Mouse (Mus musculus) limb, embryonic 12.5 days (tissue): ENCODE data around the gene Myo1a. TPM values are rescaled to one million over a fixed set of nuclear protein-coding genes. Genes with fewer than 3 reads are reported as not detected.

ENCODE experiments used
- ATAC-seq: fragments of 200-750 bp; cut with Nextera tagmentation; 2 replicates; pipeline ENCODE4 v1.8.0; 2017; ENCODE audit warnings: low read depth, moderate TSS enrichment; ENCODE audit not compliant: insufficient number of reproducible peaks, insufficient read depth, low FRiP score, low TSS enrichment
- H3K27ac ChIP-seq: fragments of 300-500 bp; sonication (generic); 2 replicates; pipeline ENCODE4 v1.5.1; 2016; ENCODE audit warnings: mild to moderate bottlenecking, moderate library complexity
- H3K27me3 ChIP-seq: fragments of 300-500 bp; sonication (generic); 2 replicates; pipeline ENCODE4 v1.6.1; 2016; ENCODE audit warnings: mild to moderate bottlenecking, moderate library complexity
- H3K36me3 ChIP-seq: fragments of 300-500 bp; sonication (generic); 2 replicates; pipeline ENCODE4 v1.6.1; 2016; ENCODE audit warnings: mild to moderate bottlenecking, moderate library complexity
- H3K4me1 ChIP-seq: fragments of 300-500 bp; sonication (generic); replicated peaks from 2 replicates; pipeline ENCODE4 v1.6.1; 2016
- H3K4me2 ChIP-seq: fragments of 300-500 bp; sonication (generic); 2 replicates; pipeline ENCODE4 v1.6.1; 2016; ENCODE audit warnings: mild to moderate bottlenecking, moderate library complexity
- H3K4me3 ChIP-seq: fragments of 300-500 bp; sonication (generic); replicated peaks from 2 replicates; pipeline ENCODE4 v1.5.1; 2016; ENCODE audit warnings: mild to moderate bottlenecking
- H3K9ac ChIP-seq: fragments of 300-500 bp; sonication (generic); replicated peaks from 2 replicates; pipeline ENCODE4 v1.6.1; 2016; ENCODE audit warnings: mild to moderate bottlenecking, moderate library complexity
- H3K9me3 ChIP-seq: fragments of 300-500 bp; sonication (generic); 2 replicates; pipeline ENCODE4 v1.6.1; 2016; ENCODE audit warnings: mild to moderate bottlenecking, moderate library complexity
- WGBS: fragments of 180-500 bp; shearing (Covaris S2); methylation state at CpG from one replicate; pipeline ENCODE4 v1.1.7; 2016; 5-methylcytosine and 5-hydroxymethylcytosine counted together
- polyA plus RNA-seq: library from polyadenylated mRNA; unstranded; fragments of >200 nt; fragmentation: Nextera tagmentation; extraction: Ambion mirVana; gene quantifications from 2 replicates; pipeline ENCODE4 v1.2.1, GENCODE M21; 2016

Gene Myo1a
- polyA plus RNA-seq, 1 experiment from 2014 or later = 0.59 TPM

DNA sequence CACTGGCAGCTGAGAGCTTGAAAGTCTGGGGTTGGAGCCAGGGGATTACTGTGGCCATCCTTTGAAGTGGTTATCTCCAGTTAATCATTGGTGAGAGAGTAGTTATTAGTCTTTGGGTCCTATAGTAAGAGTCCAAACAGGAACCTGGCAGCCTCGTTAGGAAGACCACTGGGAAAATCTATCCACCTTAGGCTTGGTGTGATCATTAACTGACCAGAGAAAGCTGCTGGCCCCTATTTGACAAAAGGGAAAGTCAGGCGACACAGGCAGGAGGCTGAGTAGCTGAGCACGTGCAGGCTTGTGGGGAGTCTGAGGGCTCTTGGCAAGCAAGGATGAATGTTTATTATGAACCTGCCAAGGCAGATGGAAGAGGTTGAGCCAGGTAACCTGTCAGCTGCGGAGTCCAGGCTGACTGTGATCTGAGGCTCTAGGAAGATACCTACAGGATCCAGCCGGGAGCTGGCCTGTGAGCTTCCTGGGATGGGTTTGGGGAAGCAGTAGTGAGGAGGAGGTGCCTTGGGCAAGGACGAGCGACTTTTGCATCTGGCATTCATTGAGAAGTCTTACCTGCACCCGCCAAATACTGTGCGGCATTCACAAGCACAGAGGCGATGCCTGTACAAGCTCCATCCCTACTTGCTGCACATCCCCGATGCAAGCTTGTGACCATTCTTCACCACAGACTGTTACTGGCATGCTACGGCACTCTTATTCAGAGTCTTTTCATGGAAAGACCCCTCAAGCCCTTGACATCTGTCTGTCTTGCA is 59.1 kb downstream of the Myo1a start:
- WGBS = 64% methylated on average over 12 of the region's 12 CpGs
- Histone ChIP-seq H3K4me2 (no peak overlapping the region), H3K4me1 (no peaks in the 10 kb centered on the region), H3K9me3 (no peaks in the 10 kb centered on the region), H3K27me3 (no peaks in the 10 kb centered on the region), H3K4me3 (no peak overlapping the region), H3K27ac (no peak overlapping the region), H3K36me3 (no peaks in the 10 kb centered on the region), H3K9ac (no peak overlapping the region)
- no peak for ATAC-seq

DNA sequence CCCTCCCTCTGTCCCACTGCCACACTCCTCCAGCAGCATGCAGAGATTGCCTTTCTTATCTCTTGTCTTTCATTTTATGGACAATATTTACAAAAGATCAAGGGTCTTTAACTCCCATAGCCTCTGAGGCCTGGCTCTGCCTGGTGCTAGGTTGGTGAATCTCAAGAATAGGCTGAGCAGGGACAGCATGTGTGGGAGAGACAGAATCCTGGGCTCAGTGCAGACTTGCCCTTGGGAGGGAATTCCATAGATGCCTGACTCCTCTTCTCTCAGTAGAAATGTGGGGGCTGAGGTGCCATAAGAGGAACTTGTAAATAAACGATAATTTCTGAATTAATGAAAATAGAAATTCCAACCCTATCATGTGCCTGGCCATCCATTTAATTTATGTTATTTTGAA is 61.6 kb downstream of the Myo1a start:
- H3K9me3 ChIP-seq = no peaks in the 10 kb centered on the region
- WGBS = 84% methylated on average over 1 of the region's 1 CpGs
- no peak overlapping the region for H3K27ac ChIP-seq
- H3K4me2 ChIP-seq = no peak overlapping the region
- H3K27me3 ChIP-seq = no peaks in the 10 kb centered on the region
- ATAC-seq = no peak
- no peaks in the 10 kb centered on the region for H3K36me3 ChIP-seq
- H3K4me1 ChIP-seq = no peaks in the 10 kb centered on the region
- no peak overlapping the region for H3K9ac ChIP-seq
- H3K4me3 ChIP-seq = no peak overlapping the region

Other genes starting within 250 kb of the Myo1a start
- 11.5 and 11.7 TPM in 2 replicates for gene Stac3, start 203.5 kb upstream of the Myo1a start, polyA plus RNA-seq
- 0.60 and 1.6 TPM in 2 replicates for gene Ndufa4l2, start 190.2 kb upstream of the Myo1a start, polyA plus RNA-seq
- 96.8 and 98.1 TPM in 2 replicates for gene Shmt2, start 182.7 kb upstream of the Myo1a start, polyA plus RNA-seq
- gene Nxph4, start 170.6 kb upstream of the Myo1a start, polyA plus RNA-seq = 4.2 and 6.3 TPM in 2 replicates
- gene Lrp1, start 84.0 kb upstream of the Myo1a start, polyA plus RNA-seq = 87.6 and 94.7 TPM in 2 replicates
- 8.7 and 12.1 TPM in 2 replicates for gene Stat6, start 62.2 kb upstream of the Myo1a start, polyA plus RNA-seq
- 12.6 and 13.5 TPM in 2 replicates for gene Nemp1, start 38.3 kb upstream of the Myo1a start, polyA plus RNA-seq
- gene Nab2, start 36.6 kb upstream of the Myo1a start, polyA plus RNA-seq = 15.3 and 19.1 TPM in 2 replicates
- 1.1 and 1.8 TPM in 2 replicates for gene Tac2, start 19.3 kb downstream of the Myo1a start, polyA plus RNA-seq
- 4.3 and 4.6 TPM in 2 replicates for gene Zbtb39, start 34.4 kb downstream of the Myo1a start, polyA plus RNA-seq
- gene Gpr182, start 46.6 kb downstream of the Myo1a start, polyA plus RNA-seq = 0.49 and 0.59 TPM in 2 replicates
- 0.05 TPM in 1 of 2 replicates, not detected in the other for gene Rdh1, start 54.6 kb downstream of the Myo1a start, polyA plus RNA-seq
- gene Rdh16f1, start 54.6 kb downstream of the Myo1a start, polyA plus RNA-seq = 0.16 TPM in 1 of 2 replicates, not detected in the other
- gene Rdh9, start 71.2 kb downstream of the Myo1a start, polyA plus RNA-seq = 0.15 TPM in 1 of 2 replicates, not detected in the other
- gene Rdh16, start 96.0 kb downstream of the Myo1a start, polyA plus RNA-seq = not detected in 2 replicates
- not detected in 2 replicates for gene Rdh19, start 144.8 kb downstream of the Myo1a start, polyA plus RNA-seq
- not detected in 2 replicates for gene Rdh16f2, start 161.3 kb downstream of the Myo1a start, polyA plus RNA-seq
- not detected in 2 replicates for gene Rdh7, start 183.6 kb downstream of the Myo1a start, polyA plus RNA-seq
- gene Sdr9c7, start 193.3 kb downstream of the Myo1a start, polyA plus RNA-seq = not detected in 2 replicates